Mouse (Mus musculus): Measurements from ENCODE around the gene Enpep.

Gene Enpep

GRCm38 (mm10) chr3:129332586-129332985 lies at the start of gene Enpep:
Gene Enpep (minus strand): TSS chr3:129332720.
- no peak for DNase-seq (ENCODE audit: low read depth)

DNA sequence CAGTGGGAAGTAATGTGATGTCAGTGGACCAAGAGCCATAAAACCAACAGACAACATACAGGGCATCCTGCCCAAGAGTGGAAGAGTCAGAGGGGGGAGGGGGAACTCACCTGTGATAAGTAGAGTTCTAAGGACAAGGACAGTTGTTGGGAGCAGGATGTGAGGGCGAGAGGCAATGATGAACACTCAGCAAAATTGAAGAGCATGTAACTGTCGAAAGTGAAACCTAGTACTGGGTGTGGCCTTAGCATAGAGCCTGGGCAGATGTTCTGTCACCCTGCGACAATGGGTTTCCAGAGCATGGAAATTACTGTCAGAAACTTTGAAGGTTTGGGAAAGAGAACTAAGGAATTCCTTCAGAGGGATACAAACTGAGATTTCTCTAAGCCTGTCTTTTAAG lies 46.6 kb upstream of the Enpep start:
- DNase-seq (ENCODE audit: low read depth) = no peak

GRCm38 (mm10) chr3:129375087-129375486 lies 42.6 kb upstream of the Enpep start:
- DNase-seq (ENCODE audit: low read depth) = no peak

DNA sequence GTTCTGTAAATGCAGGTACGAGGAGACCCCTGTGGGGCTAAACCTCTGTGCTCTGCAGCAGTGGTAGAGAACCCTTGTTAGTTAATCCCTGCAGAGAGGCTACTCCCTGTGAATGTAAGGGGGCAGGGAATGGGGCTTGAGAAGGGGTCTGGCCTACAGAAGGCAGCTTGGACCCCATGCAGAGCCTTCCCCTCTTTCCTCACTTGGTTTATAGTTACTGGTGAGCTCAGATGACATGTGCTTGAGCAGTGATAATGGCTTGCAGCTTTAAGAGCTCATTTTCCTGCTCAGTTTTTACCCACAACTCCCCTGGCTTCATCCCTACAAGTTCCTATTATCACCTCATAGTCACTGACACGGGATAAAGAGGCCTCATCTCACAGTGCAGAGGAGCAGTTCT lies 40.6 kb upstream of the Enpep start:
- no peak for DNase-seq (ENCODE audit: low read depth)

- DNase-seq (ENCODE audit: low read depth) = no peak
These were observed 37.0 kb upstream of the Enpep start for GRCm38 (mm10) chr3:129369491-129369890.

GRCm38 (mm10) chr3:129365919-129366318 lies 33.4 kb upstream of the Enpep start:
- no peak for DNase-seq (ENCODE audit: low read depth)

GRCm38 (mm10) chr3:129364818-129365390 lies 32.4 kb upstream of the Enpep start:
- DNase-seq (ENCODE audit: low read depth) = no peak

GRCm38 (mm10) chr3:129363426-129363825 lies 30.9 kb upstream of the Enpep start:
- DNase-seq (ENCODE audit: low read depth) = no peak

DNA sequence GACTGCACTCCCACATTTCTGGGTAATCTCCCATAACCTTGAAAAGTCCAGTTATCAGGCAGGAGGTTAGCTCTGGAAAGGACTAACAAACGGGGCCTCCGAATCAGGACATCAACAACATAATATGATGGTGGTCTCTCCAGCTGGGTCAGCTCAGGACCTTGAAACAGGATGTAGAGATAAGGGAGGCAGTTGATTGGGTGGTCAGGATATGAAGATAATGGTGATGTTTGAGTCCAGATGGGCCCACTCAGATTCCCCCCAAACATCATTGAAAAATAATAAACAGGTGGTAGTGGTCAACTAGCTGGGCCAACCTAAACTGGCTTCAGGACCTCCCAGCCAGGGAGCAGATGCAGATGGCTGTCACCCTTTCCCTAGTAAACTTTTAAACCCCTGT lies 25.6 kb upstream of the Enpep start:
- DNase-seq (ENCODE audit: low read depth) = no peak

- DNase-seq (ENCODE audit: low read depth) = no peak
These were observed 21.4 kb upstream of the Enpep start for GRCm38 (mm10) chr3:129353901-129354300.

DNA sequence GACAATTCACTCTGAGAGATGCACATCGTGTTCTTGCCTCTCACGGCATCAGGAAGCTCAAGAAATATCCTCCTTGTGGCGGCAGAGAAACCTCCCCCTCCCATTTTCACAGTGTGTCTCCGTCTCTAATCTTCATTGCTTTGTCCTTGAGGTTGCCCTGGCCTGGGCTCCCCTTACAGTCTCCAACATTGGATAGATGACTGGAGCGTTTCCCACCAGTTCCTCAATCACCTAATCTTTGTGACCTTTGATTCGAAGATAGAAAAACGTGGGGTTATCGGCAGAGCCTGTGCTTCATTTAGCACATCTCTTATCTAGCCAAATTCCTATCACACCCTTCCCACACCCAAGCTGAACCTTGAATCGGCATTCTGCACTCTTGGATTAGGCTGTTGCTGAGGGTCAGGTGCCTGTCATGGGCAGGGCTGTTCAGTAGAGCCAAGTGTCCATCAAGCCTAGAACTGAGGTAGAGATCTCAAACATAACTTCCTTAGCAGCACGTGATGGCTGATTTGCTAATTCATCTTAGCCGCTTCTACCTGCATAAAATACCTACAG lies 18.9 kb upstream of the Enpep start:
- DNase-seq (ENCODE audit: low read depth) = no peak

- no peak for DNase-seq (ENCODE audit: low read depth)
These were observed 14.8 kb upstream of the Enpep start for GRCm38 (mm10) chr3:129347277-129347676.

- DNase-seq (ENCODE audit: low read depth) = no peak
These were observed 10.2 kb upstream of the Enpep start for GRCm38 (mm10) chr3:129342767-129343166.

GRCm38 (mm10) chr3:129341066-129341465 lies 8.5 kb upstream of the Enpep start:
- DNase-seq (ENCODE audit: low read depth) = no peak

DNA sequence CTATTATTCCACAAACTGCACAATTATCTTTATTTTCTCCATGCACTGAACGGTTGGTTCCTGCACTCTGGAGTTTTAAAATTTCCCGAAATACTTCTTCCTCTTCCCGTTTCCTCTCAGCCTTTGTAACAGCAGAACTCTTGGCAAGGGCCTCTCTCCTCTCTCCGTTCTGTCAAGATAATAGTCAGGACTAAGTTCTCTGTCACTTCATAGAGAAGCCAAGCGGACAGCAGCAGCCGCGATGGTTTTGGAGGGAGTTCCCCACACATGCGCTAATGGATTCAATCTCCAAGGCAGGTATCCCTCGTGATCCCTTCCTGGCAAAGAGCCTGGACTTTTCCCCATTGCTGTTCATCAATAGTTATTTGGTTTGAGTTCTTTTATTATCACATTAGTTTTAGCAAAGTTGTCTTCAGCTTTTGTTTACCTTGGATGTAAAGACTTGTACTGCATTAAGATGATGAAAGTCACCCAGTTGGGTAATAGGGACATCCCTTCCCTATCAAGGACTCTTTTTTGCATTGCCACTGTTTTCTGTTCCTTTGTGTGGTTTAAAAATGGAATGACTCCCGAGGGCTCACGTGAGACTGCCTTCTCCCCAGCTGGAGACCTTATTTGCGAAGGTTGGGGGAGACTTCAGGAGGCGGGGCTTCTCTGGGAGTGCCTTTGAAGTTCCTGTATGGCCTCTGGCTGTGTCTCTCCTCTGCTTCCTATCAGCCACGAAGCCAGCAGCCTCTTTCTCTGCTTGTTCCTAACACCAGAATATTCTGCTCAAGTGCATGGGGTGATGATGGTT lies 6.0 kb upstream of the Enpep start:
- no peak for DNase-seq (ENCODE audit: low read depth)

GRCm38 (mm10) chr3:129332142-129332541 lies 378 bp downstream of the Enpep start:
- DNase-seq (ENCODE audit: low read depth) = no peak

DNA sequence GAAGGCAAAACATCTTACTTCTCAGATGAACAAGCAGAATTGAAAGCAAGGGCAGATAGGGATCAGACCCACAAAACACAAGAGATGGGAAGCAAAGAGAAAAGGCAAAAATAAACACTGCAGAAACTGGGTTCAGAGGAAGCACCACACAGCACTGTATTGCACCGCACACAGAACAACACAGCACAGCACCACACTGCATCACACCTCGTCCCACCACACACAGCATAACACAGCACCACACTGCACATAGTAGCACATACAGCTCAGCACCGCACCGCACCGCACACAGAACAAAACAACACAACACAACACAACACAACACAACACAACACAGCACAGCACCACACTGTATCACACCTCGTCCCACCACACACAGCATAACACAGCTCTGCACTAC lies 1.1 kb downstream of the Enpep start:
- no peak for DNase-seq (ENCODE audit: low read depth)

DNA sequence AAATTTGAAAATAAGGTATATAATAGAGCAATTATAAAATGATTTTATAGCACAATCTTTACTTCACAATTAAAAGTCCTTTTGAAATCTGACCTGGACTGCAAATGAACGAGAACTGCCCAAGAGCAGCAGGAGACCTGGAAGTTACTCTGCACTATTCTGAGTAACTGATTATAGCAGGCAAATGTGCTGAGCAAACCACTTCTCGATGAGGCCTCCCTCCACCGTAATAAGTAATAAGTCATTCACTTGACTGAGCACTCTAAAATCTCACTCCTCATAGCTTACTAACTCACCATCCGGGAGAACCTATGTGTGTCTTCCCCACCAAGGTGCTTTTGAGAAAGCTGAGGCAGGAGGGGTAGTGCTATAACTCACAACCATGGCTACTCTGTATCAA lies 4.5 kb downstream of the Enpep start:
- no peak for DNase-seq (ENCODE audit: low read depth)

DNA sequence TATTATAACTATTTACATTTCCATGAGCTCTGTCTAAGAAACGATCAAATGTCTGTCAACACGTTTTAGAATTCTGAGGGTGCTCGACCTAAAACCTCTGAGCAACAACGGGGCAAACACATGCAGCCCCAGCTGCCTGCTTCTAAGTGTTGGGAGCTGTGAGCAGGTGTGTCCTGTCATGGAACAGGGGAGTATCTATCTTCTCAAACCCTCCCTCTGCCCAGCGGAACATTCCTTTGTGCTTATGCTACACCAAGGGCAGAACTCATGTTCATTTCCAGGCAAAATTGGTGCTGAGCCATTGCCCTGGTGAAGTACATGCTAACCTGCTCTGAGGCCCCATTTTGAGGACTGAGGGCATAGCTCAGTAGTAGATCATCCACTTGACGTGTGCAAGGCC lies 10.9 kb downstream of the Enpep start:
- no peak for DNase-seq (ENCODE audit: low read depth)

GRCm38 (mm10) chr3:129317032-129317729 lies 15.3 kb downstream of the Enpep start:
- DNase-seq (ENCODE audit: low read depth) = no peak

- DNase-seq (ENCODE audit: low read depth) = no peak
These were observed 18.7 kb downstream of the Enpep start for GRCm38 (mm10) chr3:129313671-129314415.

DNA sequence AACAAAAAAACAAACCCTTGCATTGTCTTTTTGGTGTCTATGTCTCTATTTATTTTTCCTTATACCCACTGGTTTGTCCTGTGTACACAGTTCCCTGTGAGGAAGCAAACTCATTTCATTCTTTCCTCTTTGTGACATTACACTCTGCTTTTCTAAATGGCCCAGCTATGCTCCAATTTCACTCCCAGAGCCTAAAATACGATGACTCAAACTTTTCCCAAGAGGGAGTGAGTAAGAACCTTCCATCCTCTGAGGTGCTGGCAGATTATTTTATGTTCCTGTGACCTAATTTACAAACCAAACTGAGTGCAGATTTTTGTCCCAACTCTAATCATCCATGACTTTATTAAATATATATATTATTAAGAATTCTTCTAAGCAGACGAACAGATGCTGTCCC lies 19.3 kb downstream of the Enpep start:
- no peak for DNase-seq (ENCODE audit: low read depth)

All from naive thymus-derived CD4-positive, alpha-beta T cell, adult 2 months (primary cell).